Mouse (Mus musculus) gastrocnemius, adult 8-10 months (tissue): ENCODE measurements at regions not wholly inside any gene's neighbourhood (a gene's known extent, or its start where the extent isn't known, plus 50 kb on each side); places are given as distances from the start of the nearest gene placed in this dataset.
"Not testable (repeated sequence)": the region's sequence is repeated elsewhere in the genome, so short reads cannot be mapped to it uniquely, and the experiment has no call there.

ENCODE experiments used
- DNase-seq, 2 experiments: peaks; one replicate each; pipeline ENCODE4 v3.0.0; 2022; ENCODE audit warnings: low spot score in 2 of 2

GRCm38 (mm10) chr13:44490935-44491465 is 238.3 kb upstream of the Jarid2 start:
- no peak for DNase-seq

GRCm38 (mm10) chr13:44493884-44494283 is 235.4 kb upstream of the Jarid2 start:
- no peak for DNase-seq

- no peak for DNase-seq
Measured at GRCm38 (mm10) chr13:44495450-44495849, 233.8 kb upstream of the Jarid2 start.

- no peak for DNase-seq
Measured at GRCm38 (mm10) chr13:44496596-44496995, 232.7 kb upstream of the Jarid2 start.

- DNase-seq, result not testable (repeated sequence)
Measured at GRCm38 (mm10) chr13:44500896-44501295, 228.4 kb upstream of the Jarid2 start.

GRCm38 (mm10) chr13:44501777-44502321 is 227.4 kb upstream of the Jarid2 start:
- DNase-seq, result no peak

GRCm38 (mm10) chr13:44502612-44503256 is 226.5 kb upstream of the Jarid2 start:
- DNase-seq, result no peak

- no peak for DNase-seq
Measured at GRCm38 (mm10) chr13:44503257-44503950, 225.9 kb upstream of the Jarid2 start.

GRCm38 (mm10) chr13:44504455-44504854 is 224.8 kb upstream of the Jarid2 start:
- DNase-seq, result no peak

- no peak for DNase-seq
Measured at GRCm38 (mm10) chr13:44506975-44507374, 222.3 kb upstream of the Jarid2 start.

GRCm38 (mm10) chr13:44509526-44510159 is 219.6 kb upstream of the Jarid2 start:
- no peak for DNase-seq

- no peak for DNase-seq
Measured at GRCm38 (mm10) chr13:44513378-44514285, 215.6 kb upstream of the Jarid2 start.

- DNase-seq, result no peak
Measured at GRCm38 (mm10) chr13:44514636-44515158, 214.6 kb upstream of the Jarid2 start.

GRCm38 (mm10) chr13:44516863-44517262 is 212.4 kb upstream of the Jarid2 start:
- no peak for DNase-seq

- no peak for DNase-seq
Measured at GRCm38 (mm10) chr13:44517312-44517711, 212.0 kb upstream of the Jarid2 start.

GRCm38 (mm10) chr13:44518215-44518614 is 211.1 kb upstream of the Jarid2 start:
- DNase-seq, result no peak

- DNase-seq, result no peak
Measured at GRCm38 (mm10) chr13:44523516-44523915, 205.8 kb upstream of the Jarid2 start.

GRCm38 (mm10) chr13:44530867-44531564 is 198.3 kb upstream of the Jarid2 start:
- DNase-seq, result no peak

GRCm38 (mm10) chr13:44532631-44533180 is 196.6 kb upstream of the Jarid2 start:
- DNase-seq, result no peak

- peak in 1 of 2 experiments; percentile 11 for DNase-seq
Measured at GRCm38 (mm10) chr13:44534575-44535080, 194.6 kb upstream of the Jarid2 start.
